Mouse (Mus musculus): Measurements from ENCODE around the gene Zfp710. TPM values are rescaled to one million over a fixed set of nuclear protein-coding genes. Genes with fewer than 3 reads are reported as not detected.
"Not testable (repeated sequence)": the region's sequence is repeated elsewhere in the genome, so short reads cannot be mapped to it uniquely, and the experiment has no call there.

The Zfp710 gene
- polyA plus RNA-seq, 1 experiment from 2014 or later: 17.0 TPM

- H3K9ac ChIP-seq (replicated peaks; ENCODE audit: low read length): no peak overlapping the region
- no peak for DNase-seq
- WGBS: 67% methylated on average over 2 of the region's 2 CpGs
- H3K4me3 ChIP-seq (replicated peaks; ENCODE audit: low read depth, low read length): no peak overlapping the region
- H3K4me1 ChIP-seq (ENCODE audit: control insufficient read depth, insufficient read depth, low read length): peaks cover 17% of the 10 kb centered on the region
- no peak overlapping the region for H3K27ac ChIP-seq (replicated peaks; ENCODE audit: low read depth, low read length)
- H3K36me3 ChIP-seq (ENCODE audit: control insufficient read depth, insufficient read depth, low read length): 0 out of 2 replicates have a peak, but pooled peaks cover 5% of the 10 kb centered on the region
- no peak for ATAC-seq (ENCODE audit: low FRiP score, low TSS enrichment)
- no peak overlapping the region for H3K4me2 ChIP-seq (ENCODE audit: low read length)
- H3K9me3 ChIP-seq (ENCODE audit: control insufficient read depth, low read length): no peaks in the 10 kb centered on the region
- H3K27me3 ChIP-seq (ENCODE audit: control insufficient read depth, insufficient read depth, low read length): no peaks in the 10 kb centered on the region
Observed at GRCm38 (mm10) chr7:80049746-80050145, 25.1 kb downstream of the Zfp710 start.

- not testable (repeated sequence) for ATAC-seq (ENCODE audit: low FRiP score, low TSS enrichment); H3K36me3 ChIP-seq (ENCODE audit: control insufficient read depth, insufficient read depth, low read length); DNase-seq; H3K9me3 ChIP-seq (ENCODE audit: control insufficient read depth, low read length); H3K4me3 ChIP-seq (replicated peaks; ENCODE audit: low read depth, low read length); H3K27me3 ChIP-seq (ENCODE audit: control insufficient read depth, insufficient read depth, low read length); H3K27ac ChIP-seq (replicated peaks; ENCODE audit: low read depth, low read length); H3K9ac ChIP-seq (replicated peaks; ENCODE audit: low read length); H3K4me2 ChIP-seq (ENCODE audit: low read length)
- peaks cover 14% of the 10 kb centered on the region for H3K4me1 ChIP-seq (ENCODE audit: control insufficient read depth, insufficient read depth, low read length)
- WGBS: 98% methylated on average over 1 of the region's 1 CpGs
Observed at GRCm38 (mm10) chr7:80050382-80050781, 25.8 kb downstream of the Zfp710 start.

GRCm38 (mm10) chr7:80051835-80052234 lies 27.2 kb downstream of the Zfp710 start:
- Histone ChIP-seq H3K4me2 (ENCODE audit: low read length) (no peak overlapping the region), H3K9me3 (ENCODE audit: control insufficient read depth, low read length) (no peaks in the 10 kb centered on the region), H3K4me1 (ENCODE audit: control insufficient read depth, insufficient read depth, low read length) (peaks cover 20% of the 10 kb centered on the region), H3K27ac (replicated peaks; ENCODE audit: low read depth, low read length) (no peak overlapping the region), H3K9ac (replicated peaks; ENCODE audit: low read length) (no peak overlapping the region), H3K4me3 (replicated peaks; ENCODE audit: low read depth, low read length) (no peak overlapping the region), H3K36me3 (ENCODE audit: control insufficient read depth, insufficient read depth, low read length) (0 out of 2 replicates have a peak, but pooled peaks cover 5% of the 10 kb centered on the region), H3K27me3 (ENCODE audit: control insufficient read depth, insufficient read depth, low read length) (no peaks in the 10 kb centered on the region)
- 83% methylated on average over 6 of the region's 6 CpGs for WGBS
- ATAC-seq (ENCODE audit: low FRiP score, low TSS enrichment) (no peak), DNase-seq (no peak)

- H3K27ac ChIP-seq (replicated peaks; ENCODE audit: low read depth, low read length): no peak overlapping the region
- H3K9ac ChIP-seq (replicated peaks; ENCODE audit: low read length): no peak overlapping the region
- no peaks in the 10 kb centered on the region for H3K9me3 ChIP-seq (ENCODE audit: control insufficient read depth, low read length)
- ATAC-seq (ENCODE audit: low FRiP score, low TSS enrichment) (no peak), DNase-seq (no peak)
- H3K4me2 ChIP-seq (ENCODE audit: low read length): no peak overlapping the region
- H3K36me3 ChIP-seq (ENCODE audit: control insufficient read depth, insufficient read depth, low read length): 0 out of 2 replicates have a peak, but pooled peaks cover 5% of the 10 kb centered on the region
- peaks cover 24% of the 10 kb centered on the region for H3K4me1 ChIP-seq (ENCODE audit: control insufficient read depth, insufficient read depth, low read length)
- H3K27me3 ChIP-seq (ENCODE audit: control insufficient read depth, insufficient read depth, low read length): no peaks in the 10 kb centered on the region
- 73% methylated on average over 11 of the region's 11 CpGs for WGBS
- H3K4me3 ChIP-seq (replicated peaks; ENCODE audit: low read depth, low read length): no peak overlapping the region
Observed at GRCm38 (mm10) chr7:80052261-80052660, 27.6 kb downstream of the Zfp710 start.

GRCm38 (mm10) chr7:80053147-80053546 lies 28.5 kb downstream of the Zfp710 start:
- Histone ChIP-seq H3K36me3 (ENCODE audit: control insufficient read depth, insufficient read depth, low read length) (0 out of 2 replicates have a peak, but pooled peaks cover 5% of the 10 kb centered on the region), H3K27me3 (ENCODE audit: control insufficient read depth, insufficient read depth, low read length) (no peaks in the 10 kb centered on the region), H3K27ac (replicated peaks; ENCODE audit: low read depth, low read length) (no peak overlapping the region), H3K9me3 (ENCODE audit: control insufficient read depth, low read length) (no peaks in the 10 kb centered on the region), H3K9ac (replicated peaks; ENCODE audit: low read length) (no peak overlapping the region), H3K4me3 (replicated peaks; ENCODE audit: low read depth, low read length) (no peak overlapping the region), H3K4me2 (ENCODE audit: low read length) (no peak overlapping the region), H3K4me1 (ENCODE audit: control insufficient read depth, insufficient read depth, low read length) (peaks cover 26% of the 10 kb centered on the region)
- WGBS: 92% methylated on average over 9 of the region's 9 CpGs
- DNase-seq: no peak
- no peak for ATAC-seq (ENCODE audit: low FRiP score, low TSS enrichment)

GRCm38 (mm10) chr7:80055781-80056180 lies 31.2 kb downstream of the Zfp710 start:
- no peak overlapping the region for H3K9ac ChIP-seq (replicated peaks; ENCODE audit: low read length)
- H3K27me3 ChIP-seq (ENCODE audit: control insufficient read depth, insufficient read depth, low read length): no peaks in the 10 kb centered on the region
- H3K4me1 ChIP-seq (ENCODE audit: control insufficient read depth, insufficient read depth, low read length): peaks cover 36% of the 10 kb centered on the region
- H3K4me2 ChIP-seq (ENCODE audit: low read length): no peak overlapping the region
- no peak overlapping the region for H3K4me3 ChIP-seq (replicated peaks; ENCODE audit: low read depth, low read length)
- DNase-seq (no peak), ATAC-seq (ENCODE audit: low FRiP score, low TSS enrichment) (no peak)
- H3K9me3 ChIP-seq (ENCODE audit: control insufficient read depth, low read length): no peaks in the 10 kb centered on the region
- 84% methylated on average over 12 of the region's 12 CpGs for WGBS
- 0 out of 2 replicates have a peak, but pooled peaks cover 5% of the 10 kb centered on the region for H3K36me3 ChIP-seq (ENCODE audit: control insufficient read depth, insufficient read depth, low read length)
- no peak overlapping the region for H3K27ac ChIP-seq (replicated peaks; ENCODE audit: low read depth, low read length)

- WGBS: 56% methylated on average over 4 of the region's 4 CpGs
- Histone ChIP-seq H3K9ac (replicated peaks; ENCODE audit: low read length) (no peak overlapping the region), H3K27ac (replicated peaks; ENCODE audit: low read depth, low read length) (peak overlapping the region; percentile 66), H3K4me1 (ENCODE audit: control insufficient read depth, insufficient read depth, low read length) (peaks cover 36% of the 10 kb centered on the region), H3K27me3 (ENCODE audit: control insufficient read depth, insufficient read depth, low read length) (no peaks in the 10 kb centered on the region), H3K4me2 (ENCODE audit: low read length) (no peak overlapping the region), H3K4me3 (replicated peaks; ENCODE audit: low read depth, low read length) (no peak overlapping the region), H3K36me3 (ENCODE audit: control insufficient read depth, insufficient read depth, low read length) (0 out of 2 replicates have a peak, but pooled peaks cover 5% of the 10 kb centered on the region), H3K9me3 (ENCODE audit: control insufficient read depth, low read length) (no peaks in the 10 kb centered on the region)
- DNase-seq (no peak), ATAC-seq (ENCODE audit: low FRiP score, low TSS enrichment) (no peak)
Observed at GRCm38 (mm10) chr7:80057002-80057691, 32.5 kb downstream of the Zfp710 start.

- ATAC-seq (ENCODE audit: low FRiP score, low TSS enrichment) (no peak), DNase-seq (no peak)
- Histone ChIP-seq H3K36me3 (ENCODE audit: control insufficient read depth, insufficient read depth, low read length) (0 out of 2 replicates have a peak, but pooled peaks cover 5% of the 10 kb centered on the region), H3K4me3 (replicated peaks; ENCODE audit: low read depth, low read length) (no peak overlapping the region), H3K9me3 (ENCODE audit: control insufficient read depth, low read length) (no peaks in the 10 kb centered on the region), H3K4me1 (ENCODE audit: control insufficient read depth, insufficient read depth, low read length) (peaks cover 39% of the 10 kb centered on the region), H3K4me2 (ENCODE audit: low read length) (peak overlapping the region; percentile 17), H3K9ac (replicated peaks; ENCODE audit: low read length) (no peak overlapping the region), H3K27ac (replicated peaks; ENCODE audit: low read depth, low read length) (peak overlapping the region; percentile 66; the same call in 1 of the 2 replicates), H3K27me3 (ENCODE audit: control insufficient read depth, insufficient read depth, low read length) (no peaks in the 10 kb centered on the region)
- WGBS: 9% methylated on average over 14 of the region's 14 CpGs
Observed at GRCm38 (mm10) chr7:80057781-80058180, 33.2 kb downstream of the Zfp710 start.
